Mouse (Mus musculus): ENCODE data around the gene Mrpl11.

DNA sequence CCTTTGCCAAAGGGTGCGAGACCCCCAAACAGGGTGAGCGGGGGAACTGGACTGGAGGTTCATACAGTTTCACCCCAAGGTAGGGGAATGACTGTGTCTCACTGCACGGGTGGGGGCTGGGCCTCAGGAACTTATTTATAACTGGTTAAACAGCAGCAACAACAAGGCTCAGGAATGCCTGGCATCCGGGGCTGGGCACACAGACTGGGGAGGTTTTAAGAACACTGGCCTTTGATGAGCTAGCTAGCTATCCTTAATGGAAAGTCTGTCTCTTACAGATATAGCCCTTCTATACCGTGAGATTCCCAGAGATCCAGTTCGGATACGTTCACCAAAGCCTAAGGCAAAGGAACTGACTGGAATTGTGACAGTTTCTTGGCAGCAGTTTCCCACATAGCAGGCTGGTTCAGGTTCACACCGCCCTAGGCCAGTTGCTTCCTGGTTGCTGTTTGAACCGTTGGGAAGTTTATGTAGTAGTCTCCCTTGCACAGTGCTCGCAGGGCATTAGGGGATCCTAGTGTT lies 54.3 kb downstream of the Mrpl11 start:
- TF ChIP-seq MAFK (IDR thresholded peaks at IDR 0.05; ENCODE audit: insufficient read depth, low read depth, low read length), result no peak
- TF ChIP-seq ZNF384 (IDR thresholded peaks at IDR 0.05; ENCODE audit: low read depth, low read length), result no peak
